In genomic region chr3:154388656-154389055, GRCm38 (mm10) we compare ENCODE assay signal across 22 mouse cellular contexts. TPM values are rescaled to one million over a fixed set of nuclear protein-coding genes. Genes with fewer than 3 reads are reported as not detected.
DNase-seq lines count a peak whose midpoint lies in the region; ATAC-seq lines count a peak whose summit lies in the region.
"Had no signal": no experiment of that assay in that cellular context is flagged by ENCODE, and none has a peak within 500 bp of the region (broad histone marks: within the 10 kb centered on the region; RNA-seq: fewer than 3 reads in every experiment).

No protein-coding gene starts in this region.

- H3K4me2 ChIP-seq in forebrain, embryonic 14.5 days (ENCODE audit: low read length): no peak overlapping the region
- H3K4me2 ChIP-seq in hindbrain, embryonic 11.5 days (replicated peaks; ENCODE audit: low read depth, low read length): no peak overlapping the region
- no peak overlapping the region for H3K4me2 ChIP-seq in hindbrain, embryonic 16.5 days (ENCODE audit: low read length)
- no peak overlapping the region for H3K4me2 ChIP-seq in midbrain, embryonic 14.5 days (ENCODE audit: low read length)
- no peak overlapping the region for H3K4me2 ChIP-seq in midbrain, embryonic 15.5 days
- H3K4me2 ChIP-seq: forebrain, embryonic 15.5 days; heart, embryonic 11.5 days; hindbrain, embryonic 15.5 days had no signal

- H3K9me3 ChIP-seq in forebrain, embryonic 10.5 days: no peaks in the 10 kb centered on the region
- H3K9me3 ChIP-seq in forebrain, embryonic 14.5 days (replicated peaks; ENCODE audit: control insufficient read depth, low read length): no peaks in the 10 kb centered on the region
- no peaks in the 10 kb centered on the region for H3K9me3 ChIP-seq in hindbrain, embryonic 11.5 days (ENCODE audit: control insufficient read depth, low read length)
- H3K9me3 ChIP-seq in hindbrain, embryonic 16.5 days (ENCODE audit: control insufficient read depth, low read length): no peaks in the 10 kb centered on the region
- H3K9me3 ChIP-seq in midbrain, embryonic 14.5 days (ENCODE audit: control insufficient read depth, low read length): no peaks in the 10 kb centered on the region
- H3K9me3 ChIP-seq in midbrain, embryonic 15.5 days: no peaks in the 10 kb centered on the region
- H3K9me3 ChIP-seq: forebrain, embryonic 15.5 days; hindbrain, embryonic 15.5 days had no signal

- peak overlapping the region; percentile 56 for H3K27ac ChIP-seq in forebrain, embryonic 10.5 days
- no peak overlapping the region for H3K27ac ChIP-seq in forebrain, embryonic 14.5 days (ENCODE audit: low read depth, low read length)
- no peak overlapping the region for H3K27ac ChIP-seq in hindbrain, embryonic 11.5 days (ENCODE audit: low read depth, low read length)
- no peak overlapping the region for H3K27ac ChIP-seq in hindbrain, embryonic 16.5 days (ENCODE audit: low read depth, low read length)
- no peak overlapping the region for H3K27ac ChIP-seq in midbrain, embryonic 14.5 days (replicated peaks; ENCODE audit: low read depth, low read length)
- no peak overlapping the region for H3K27ac ChIP-seq in midbrain, embryonic 15.5 days
- H3K27ac ChIP-seq: forebrain, embryonic 15.5 days; heart, adult 2 months; hindbrain, embryonic 15.5 days had no signal

- no peak overlapping the region for H3K9ac ChIP-seq in forebrain, embryonic 14.5 days (ENCODE audit: low read length)
- no peak overlapping the region for H3K9ac ChIP-seq in hindbrain, embryonic 11.5 days (ENCODE audit: low read depth, low read length)
- no peak overlapping the region for H3K9ac ChIP-seq in hindbrain, embryonic 16.5 days (ENCODE audit: low read depth, low read length)
- H3K9ac ChIP-seq in midbrain, embryonic 14.5 days (replicated peaks; ENCODE audit: low read length): no peak overlapping the region
- no peak overlapping the region for H3K9ac ChIP-seq in midbrain, embryonic 15.5 days
- H3K9ac ChIP-seq: forebrain, embryonic 15.5 days; hindbrain, embryonic 15.5 days had no signal

- no peaks in the 10 kb centered on the region for H3K36me3 ChIP-seq in forebrain, embryonic 10.5 days (replicated peaks)
- H3K36me3 ChIP-seq in forebrain, embryonic 14.5 days (ENCODE audit: control insufficient read depth, insufficient read depth, low read length): no peaks in the 10 kb centered on the region
- H3K36me3 ChIP-seq in hindbrain, embryonic 11.5 days (ENCODE audit: control insufficient read depth, insufficient read depth, low read length): no peaks in the 10 kb centered on the region
- H3K36me3 ChIP-seq in hindbrain, embryonic 16.5 days (ENCODE audit: control insufficient read depth, insufficient read depth, low read length): no peaks in the 10 kb centered on the region
- H3K36me3 ChIP-seq in midbrain, embryonic 14.5 days (ENCODE audit: control insufficient read depth, insufficient read depth, low read length): no peaks in the 10 kb centered on the region
- H3K36me3 ChIP-seq in midbrain, embryonic 15.5 days (replicated peaks): no peaks in the 10 kb centered on the region
- H3K36me3 ChIP-seq: forebrain, embryonic 15.5 days; G1E; hindbrain, embryonic 15.5 days had no signal

- WGBS in forebrain, embryonic 10.5 days: 75% methylated on average over 5 of the region's 5 CpGs
- whole genome bisulfite sequencing in forebrain, embryonic 14.5 days: 23% methylated on average over 5 of the region's 5 CpGs
- 41% methylated on average over 5 of the region's 5 CpGs for WGBS in hindbrain, embryonic 11.5 days
- WGBS in hindbrain, embryonic 16.5 days: 38% methylated on average over 5 of the region's 5 CpGs
- WGBS in midbrain, embryonic 14.5 days: 21% methylated on average over 5 of the region's 5 CpGs
- 33% methylated on average over 5 of the region's 5 CpGs for WGBS in midbrain, embryonic 15.5 days

- H3K27me3 ChIP-seq in forebrain, embryonic 10.5 days (ENCODE audit: poor library complexity, severe bottlenecking): no peaks in the 10 kb centered on the region
- H3K27me3 ChIP-seq in forebrain, embryonic 14.5 days (replicated peaks; ENCODE audit: control insufficient read depth, insufficient read depth, low read length): no peaks in the 10 kb centered on the region
- no peaks in the 10 kb centered on the region for H3K27me3 ChIP-seq in hindbrain, embryonic 11.5 days (ENCODE audit: control insufficient read depth, insufficient read depth, low read length)
- no peaks in the 10 kb centered on the region for H3K27me3 ChIP-seq in hindbrain, embryonic 16.5 days (replicated peaks; ENCODE audit: control insufficient read depth, insufficient read depth, low read length)
- H3K27me3 ChIP-seq in midbrain, embryonic 14.5 days (ENCODE audit: control insufficient read depth, insufficient read depth, low read length): no peaks in the 10 kb centered on the region
- no peaks in the 10 kb centered on the region for H3K27me3 ChIP-seq in midbrain, embryonic 15.5 days (replicated peaks)
- H3K27me3 ChIP-seq: forebrain, embryonic 15.5 days; hindbrain, embryonic 15.5 days had no signal

- no peak overlapping the region for H3K4me3 ChIP-seq in forebrain, embryonic 10.5 days
- H3K4me3 ChIP-seq in forebrain, embryonic 14.5 days (ENCODE audit: low read depth, low read length): no peak overlapping the region
- no peak overlapping the region for H3K4me3 ChIP-seq in hindbrain, embryonic 11.5 days (ENCODE audit: low read depth, low read length)
- H3K4me3 ChIP-seq in hindbrain, embryonic 16.5 days (ENCODE audit: low read length): no peak overlapping the region
- H3K4me3 ChIP-seq in midbrain, embryonic 14.5 days (replicated peaks; ENCODE audit: low read depth, low read length): no peak overlapping the region
- H3K4me3 ChIP-seq in midbrain, embryonic 15.5 days: no peak overlapping the region
- H3K4me3 ChIP-seq: forebrain, embryonic 15.5 days; heart, adult 2 months; hindbrain, embryonic 15.5 days had no signal

- ATAC-seq in forebrain, embryonic 14.5 days: no peak
- ATAC-seq in hindbrain, embryonic 11.5 days (ENCODE audit: low FRiP score): peak; percentile 36; the same call in 1 of the 2 replicates
- ATAC-seq in hindbrain, embryonic 16.5 days: no peak
- ATAC-seq in midbrain, embryonic 14.5 days (ENCODE audit: low FRiP score, low TSS enrichment): no peak
- no peak for ATAC-seq in midbrain, embryonic 15.5 days (replicated peaks)
- ATAC-seq: forebrain, embryonic 15.5 days; Patski had no signal

- DNase-seq in forebrain, embryonic 10.5 days (ENCODE audit: extremely low spot score, low spot score): no peak
- no peak for DNase-seq in forebrain, embryonic 14.5 days (ENCODE audit: low spot score)
- DNase-seq in hindbrain, embryonic 11.5 days (ENCODE audit: low spot score): no peak
- peak; percentile 26 for DNase-seq in midbrain, embryonic 14.5 days
- no peak for DNase-seq in layer of hippocampus, adult 18-20 months (ENCODE audit: low spot score in 2 of 2)
- DNase-seq: adrenal gland, postnatal 10 days; adrenal gland, postnatal 36 days; cerebellum, adult 18-20 months; cerebellum, adult 9-10 months; cerebellum, postnatal 14 days; gastrocnemius, postnatal 25 days; heart, adult 2 months had no signal

- peaks cover 55% of the 10 kb centered on the region for H3K4me1 ChIP-seq in forebrain, embryonic 10.5 days
- H3K4me1 ChIP-seq in forebrain, embryonic 14.5 days (ENCODE audit: control insufficient read depth, insufficient read depth, low read length): peaks cover 17% of the 10 kb centered on the region
- peaks cover 3% of the 10 kb centered on the region; the same call in 1 of the 2 replicates for H3K4me1 ChIP-seq in hindbrain, embryonic 11.5 days (replicated peaks; ENCODE audit: control insufficient read depth, insufficient read depth, low read length)
- H3K4me1 ChIP-seq in hindbrain, embryonic 16.5 days (ENCODE audit: control insufficient read depth, insufficient read depth, low read depth, low read length): peaks cover 5% of the 10 kb centered on the region
- peaks cover 25% of the 10 kb centered on the region; the same call in 1 of the 2 replicates for H3K4me1 ChIP-seq in midbrain, embryonic 14.5 days (ENCODE audit: control insufficient read depth, insufficient read depth, low read length)
- peaks cover 17% of the 10 kb centered on the region for H3K4me1 ChIP-seq in midbrain, embryonic 15.5 days

RNA-seq across cellular contexts. Expression of gene Lhx8, which starts 58.2 kb away (rescaled TPM):
- polyA plus RNA-seq in forebrain, embryonic 10.5 days (2016; fragmentation: Nextera tagmentation; extraction: Ambion mirVana): 2.5 and 4.8 TPM in 2 replicates
- polyA plus RNA-seq in forebrain, embryonic 14.5 days (2014; fragmentation: Nextera tagmentation; extraction: Ambion mirVana): 22.6 and 25.1 TPM in 2 replicates
- polyA plus RNA-seq in hindbrain, embryonic 11.5 days (2014; fragmentation: Nextera tagmentation; extraction: Ambion mirVana): 1.2 and 2.7 TPM in 2 replicates
- 0.29 and 2.0 TPM in 2 replicates for polyA plus RNA-seq in hindbrain, embryonic 16.5 days (2015; fragmentation: Nextera tagmentation; extraction: Ambion mirVana)
- 0.26 TPM in 1 of 2 replicates, not detected in the other for polyA plus RNA-seq in midbrain, embryonic 14.5 days (2014; fragmentation: Nextera tagmentation; extraction: Ambion mirVana)
- polyA plus RNA-seq in midbrain, embryonic 15.5 days (2015; fragmentation: Nextera tagmentation; extraction: Ambion mirVana): 1.9 and 4.4 TPM in 2 replicates
- under 1 TPM in 1 of 2 experiments, not detected in 1; 0.33 TPM for total RNA-seq in layer of hippocampus, adult 18-20 months (2021)
- total RNA-seq: gastrocnemius, postnatal 25 days; heart, adult 2 months; heart, postnatal 25 days; hematopoietic stem cell, adult 5-6 weeks had no signal
- polyA plus RNA-seq: G1E; heart, postnatal 0 days; Patski had no signal
